Mouse (Mus musculus): Measurements from ENCODE around the gene Ifitm3. TPM values are rescaled to one million over a fixed set of nuclear protein-coding genes. Genes with fewer than 3 reads are reported as not detected.

Gene Ifitm3
- 35.9 and 40.0 TPM in 2 replicates for polyA plus RNA-seq (2015; fragmentation: Nextera tagmentation; extraction: Ambion mirVana)

DNA sequence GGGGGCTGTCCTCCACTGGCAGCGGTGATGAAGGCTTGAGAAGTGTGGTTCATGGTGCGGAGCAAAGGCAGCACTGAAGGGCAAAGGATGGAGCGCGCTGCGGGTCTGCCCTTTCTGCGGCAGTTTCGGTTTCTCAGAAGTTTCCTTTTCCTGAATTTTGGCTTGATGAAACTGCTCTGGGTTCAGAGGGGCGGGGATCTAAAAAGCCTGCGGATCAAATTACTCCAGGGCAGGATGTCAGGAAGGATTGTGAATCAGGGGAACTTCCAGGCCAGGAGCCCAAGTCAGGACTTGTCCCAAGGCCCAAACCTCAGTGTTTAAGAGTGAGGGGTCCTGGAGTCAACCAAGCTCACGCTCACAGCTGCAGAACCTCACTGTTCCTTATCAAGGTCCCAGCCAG, at the start of gene Ifitm3:
Gene Ifitm3, minus strand, starts transcription at position 178 of the 400 bp plus-strand sequence.
- H3K27ac ChIP-seq (replicated peaks) = no peak within 1 kb of the TSS
- no peaks in the 10 kb centered on the region for H3K36me3 ChIP-seq
- H3K27me3 ChIP-seq = no peaks in the 10 kb centered on the region
- peak within 1 kb of the TSS; percentile 41 for H3K4me2 ChIP-seq
- H3K4me3 ChIP-seq = peak within 1 kb of the TSS; percentile 23
- H3K9ac ChIP-seq = 0 out of 2 replicates have a peak within 1 kb of the TSS, but pooled peaks have one; percentile 5
- peaks cover 18% of the 10 kb centered on the region; the same call in 1 of the 2 replicates for H3K4me1 ChIP-seq (replicated peaks)
- 33% methylated on average over 10 of the region's 10 CpGs for WGBS
- ATAC-seq (ENCODE audit: low read depth) = no peak
- no peaks in the 10 kb centered on the region for H3K9me3 ChIP-seq

DNA sequence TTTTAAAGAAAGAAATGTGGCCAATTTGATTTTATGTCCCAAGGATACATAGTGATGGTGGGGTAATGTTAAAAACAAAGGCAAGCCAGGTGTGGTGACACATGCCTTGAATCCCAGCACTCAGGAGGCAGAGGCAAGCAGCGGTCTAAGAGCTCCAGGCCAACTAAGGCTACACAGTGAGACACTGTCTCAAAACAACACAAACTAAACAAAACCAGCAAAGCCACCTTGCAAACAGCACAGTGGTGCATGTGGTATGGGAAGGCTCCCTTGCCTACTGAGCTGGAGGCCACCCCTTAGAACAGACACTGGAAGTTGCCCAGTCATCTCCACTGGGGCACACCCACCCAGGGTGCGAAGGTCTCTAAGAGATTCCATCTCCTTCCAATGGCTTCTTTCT, 49.4 kb upstream of the Ifitm3 start:
- Histone ChIP-seq H3K9me3 (no peaks in the 10 kb centered on the region), H3K4me1 (replicated peaks) (peaks cover 38% of the 10 kb centered on the region), H3K27me3 (no peaks in the 10 kb centered on the region), H3K36me3 (peaks cover 19% of the 10 kb centered on the region), H3K9ac (peak overlapping the region; percentile 98), H3K4me2 (peak overlapping the region; percentile 75), H3K27ac (replicated peaks) (peak overlapping the region; percentile 94), H3K4me3 (peak overlapping the region; percentile 90)
- ATAC-seq (ENCODE audit: low read depth) = peak; percentile 6; the same call in 1 of the 2 replicates
- 69% methylated on average over 2 of the region's 2 CpGs for WGBS

DNA sequence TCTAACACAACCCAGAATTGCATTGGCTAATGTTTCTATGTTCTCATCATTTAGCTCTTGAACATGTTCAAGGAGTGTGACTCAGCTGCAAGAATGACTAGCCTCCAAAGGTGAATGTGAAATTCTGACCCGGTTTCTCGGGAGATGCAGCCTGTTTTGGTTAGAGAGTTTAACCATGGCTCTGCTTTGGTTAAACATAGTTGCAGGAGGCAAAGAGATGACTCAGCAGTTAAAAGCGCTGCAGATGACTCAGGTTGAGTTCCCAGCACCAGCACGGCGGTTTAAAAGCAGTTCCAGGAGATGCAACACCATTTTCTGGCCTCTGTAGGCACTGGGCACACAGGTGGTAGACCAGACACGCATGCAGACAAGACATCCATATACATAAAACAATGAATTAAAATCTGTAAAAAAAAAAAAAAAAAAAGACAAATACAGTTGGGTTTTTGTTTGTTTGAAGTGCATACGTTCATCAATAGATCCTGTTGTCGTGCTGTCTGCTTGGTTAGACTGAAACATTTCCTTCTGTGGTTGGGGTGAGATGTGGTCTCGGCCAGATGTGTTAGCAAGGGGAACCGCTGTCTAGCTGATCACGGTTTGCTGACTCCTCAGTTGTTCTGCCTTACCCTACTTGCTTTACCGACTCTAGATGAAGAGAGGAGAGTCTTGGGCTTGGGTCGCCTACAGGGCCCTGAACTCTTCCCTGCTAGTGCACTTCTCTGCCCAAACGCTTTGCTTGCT, 48.2 kb upstream of the Ifitm3 start:
- WGBS = 92% methylated on average over 14 of the region's 14 CpGs
- no peak overlapping the region for H3K27ac ChIP-seq (replicated peaks)
- no peak for ATAC-seq (ENCODE audit: low read depth)
- no peak overlapping the region for H3K9ac ChIP-seq
- no peaks in the 10 kb centered on the region for H3K9me3 ChIP-seq
- peaks cover 38% of the 10 kb centered on the region for H3K4me1 ChIP-seq (replicated peaks)
- no peak overlapping the region for H3K4me2 ChIP-seq
- H3K36me3 ChIP-seq = peaks cover 8% of the 10 kb centered on the region
- no peak overlapping the region for H3K4me3 ChIP-seq
- H3K27me3 ChIP-seq = no peaks in the 10 kb centered on the region

DNA sequence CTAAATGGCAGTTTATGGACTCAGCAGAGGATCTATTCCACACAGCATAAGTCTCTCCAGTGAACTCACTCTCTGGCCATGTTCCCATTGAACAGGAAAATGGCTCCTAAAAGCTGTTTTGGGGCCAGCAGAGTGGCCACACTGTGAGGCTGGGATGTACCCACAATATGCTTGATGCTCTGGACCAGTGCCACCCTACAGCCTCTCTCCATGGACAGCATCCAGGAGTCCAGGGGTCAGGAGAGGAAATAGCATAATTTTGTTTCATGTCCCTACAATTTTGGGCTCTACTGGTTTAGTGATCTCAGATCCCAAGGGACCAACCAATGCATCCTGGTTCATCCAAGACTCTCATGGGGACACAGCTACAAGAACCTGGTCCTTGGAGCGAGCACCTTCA, 47.0 kb upstream of the Ifitm3 start:
- 0 out of 2 replicates have a peak, but pooled peaks cover 4% of the 10 kb centered on the region for H3K36me3 ChIP-seq
- H3K27me3 ChIP-seq = no peaks in the 10 kb centered on the region
- peaks cover 27% of the 10 kb centered on the region for H3K4me1 ChIP-seq (replicated peaks)
- ATAC-seq (ENCODE audit: low read depth) = no peak
- no peak overlapping the region for H3K9ac ChIP-seq
- H3K27ac ChIP-seq (replicated peaks) = no peak overlapping the region
- H3K9me3 ChIP-seq = no peaks in the 10 kb centered on the region
- no peak overlapping the region for H3K4me3 ChIP-seq
- no peak overlapping the region for H3K4me2 ChIP-seq
- 92% methylated on average over 1 of the region's 1 CpGs for WGBS

DNA sequence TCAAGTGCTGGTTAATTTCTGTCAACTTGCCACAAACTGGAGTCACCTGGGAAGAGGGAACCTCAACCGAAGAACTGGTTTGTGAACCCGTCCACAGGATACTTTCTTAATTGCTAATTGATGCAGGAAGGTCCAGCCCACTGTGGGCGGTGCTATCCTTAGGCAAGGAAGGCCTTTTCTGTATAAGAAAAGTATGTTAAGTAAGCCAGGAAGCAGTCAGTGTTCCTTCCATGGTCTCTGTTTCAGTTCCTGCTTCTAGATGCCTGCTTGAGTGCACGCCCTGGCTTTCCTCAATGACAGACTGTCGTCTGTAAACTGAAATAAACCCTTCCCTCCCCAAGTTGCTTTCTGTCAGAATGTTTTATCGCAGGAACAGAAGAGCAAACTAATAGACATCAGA, 46.4 kb upstream of the Ifitm3 start:
- Histone ChIP-seq H3K27ac (replicated peaks) (no peak overlapping the region), H3K9me3 (no peaks in the 10 kb centered on the region), H3K9ac (no peak overlapping the region), H3K4me3 (no peak overlapping the region), H3K4me2 (no peak overlapping the region), H3K36me3 (0 out of 2 replicates have a peak, but pooled peaks cover 4% of the 10 kb centered on the region), H3K27me3 (no peaks in the 10 kb centered on the region), H3K4me1 (replicated peaks) (peaks cover 21% of the 10 kb centered on the region)
- 89% methylated on average over 6 of the region's 6 CpGs for WGBS
- ATAC-seq (ENCODE audit: low read depth) = no peak

DNA sequence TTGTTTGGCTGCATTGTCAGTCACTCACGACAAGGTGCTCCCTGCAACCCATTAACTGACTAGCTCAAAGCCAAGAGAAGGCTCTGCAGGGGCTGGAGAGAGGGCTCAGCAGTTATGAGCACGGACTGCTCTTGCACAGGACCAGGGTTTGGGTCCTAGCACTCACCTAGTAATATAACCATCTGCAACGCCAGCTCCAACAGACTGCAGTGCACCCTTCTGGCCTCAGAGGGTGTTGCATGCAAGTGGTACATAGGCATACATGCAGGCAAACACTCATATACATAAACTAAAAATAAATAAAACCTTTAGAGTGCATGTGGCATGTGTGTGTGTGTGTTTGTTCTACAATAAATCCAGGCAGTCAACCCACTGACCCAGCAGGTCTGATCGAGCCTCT, 45.2 kb upstream of the Ifitm3 start:
- no peak overlapping the region for H3K4me2 ChIP-seq
- H3K9ac ChIP-seq = no peak overlapping the region
- ATAC-seq (ENCODE audit: low read depth) = no peak
- 82% methylated on average over 4 of the region's 4 CpGs for WGBS
- H3K36me3 ChIP-seq = 0 out of 2 replicates have a peak, but pooled peaks cover 4% of the 10 kb centered on the region
- no peak overlapping the region for H3K4me3 ChIP-seq
- no peaks in the 10 kb centered on the region for H3K27me3 ChIP-seq
- peaks cover 13% of the 10 kb centered on the region for H3K4me1 ChIP-seq (replicated peaks)
- no peak overlapping the region for H3K27ac ChIP-seq (replicated peaks)
- no peaks in the 10 kb centered on the region for H3K9me3 ChIP-seq

DNA sequence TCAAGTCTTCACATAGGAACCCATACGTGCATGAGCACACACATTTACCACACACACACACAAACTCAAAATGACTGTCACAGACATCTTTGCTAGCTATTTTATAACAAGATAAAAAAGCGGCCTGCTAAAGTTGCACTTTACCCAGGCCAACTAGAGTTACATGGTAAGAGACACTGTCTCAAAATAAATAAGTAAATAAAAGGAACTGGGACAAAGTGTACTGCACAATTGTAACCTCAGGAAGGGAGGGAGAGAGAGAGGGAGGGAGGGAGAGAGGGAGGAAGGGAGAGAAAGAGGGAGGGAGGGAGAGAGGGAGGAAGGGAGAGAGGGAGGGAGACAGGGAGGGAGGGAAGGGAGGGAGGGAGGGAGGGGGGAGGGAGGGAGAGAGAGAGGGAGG, 41.9 kb upstream of the Ifitm3 start:
- Histone ChIP-seq H3K27ac (replicated peaks) (no peak overlapping the region), H3K4me2 (no peak overlapping the region), H3K9ac (no peak overlapping the region), H3K9me3 (no peaks in the 10 kb centered on the region), H3K4me1 (replicated peaks) (peaks cover 12% of the 10 kb centered on the region), H3K4me3 (no peak overlapping the region), H3K27me3 (no peaks in the 10 kb centered on the region), H3K36me3 (0 out of 2 replicates have a peak, but pooled peaks cover 4% of the 10 kb centered on the region)
- WGBS = 91% methylated on average over 2 of the region's 2 CpGs
- no peak for ATAC-seq (ENCODE audit: low read depth)

DNA sequence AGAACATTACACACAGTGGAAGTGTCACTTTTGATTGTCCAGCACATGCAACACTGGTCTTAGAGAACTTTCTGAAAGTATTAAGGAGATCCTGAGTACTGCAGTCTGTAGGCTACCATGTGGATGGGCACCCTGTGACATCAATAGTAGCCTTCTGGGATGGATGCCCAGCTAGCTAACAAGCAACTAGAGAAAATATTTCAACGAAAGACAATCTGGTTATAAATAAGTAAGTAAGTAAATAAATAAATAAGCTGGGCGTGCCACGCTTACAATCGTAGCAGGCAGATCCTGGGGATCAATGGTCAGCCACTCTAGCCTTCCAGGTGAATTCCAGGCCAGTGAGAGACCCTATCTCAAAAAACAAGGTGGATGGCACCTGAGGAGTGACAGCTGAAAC, 41.4 kb upstream of the Ifitm3 start:
- 0 out of 2 replicates have a peak, but pooled peaks cover 4% of the 10 kb centered on the region for H3K36me3 ChIP-seq
- ATAC-seq (ENCODE audit: low read depth) = no peak
- peaks cover 15% of the 10 kb centered on the region for H3K4me1 ChIP-seq (replicated peaks)
- no peak overlapping the region for H3K27ac ChIP-seq (replicated peaks)
- no peak overlapping the region for H3K4me3 ChIP-seq
- no peak overlapping the region for H3K9ac ChIP-seq
- H3K27me3 ChIP-seq = no peaks in the 10 kb centered on the region
- no peak overlapping the region for H3K4me2 ChIP-seq
- 93% methylated on average over 4 of the region's 4 CpGs for WGBS
- H3K9me3 ChIP-seq = no peaks in the 10 kb centered on the region

DNA sequence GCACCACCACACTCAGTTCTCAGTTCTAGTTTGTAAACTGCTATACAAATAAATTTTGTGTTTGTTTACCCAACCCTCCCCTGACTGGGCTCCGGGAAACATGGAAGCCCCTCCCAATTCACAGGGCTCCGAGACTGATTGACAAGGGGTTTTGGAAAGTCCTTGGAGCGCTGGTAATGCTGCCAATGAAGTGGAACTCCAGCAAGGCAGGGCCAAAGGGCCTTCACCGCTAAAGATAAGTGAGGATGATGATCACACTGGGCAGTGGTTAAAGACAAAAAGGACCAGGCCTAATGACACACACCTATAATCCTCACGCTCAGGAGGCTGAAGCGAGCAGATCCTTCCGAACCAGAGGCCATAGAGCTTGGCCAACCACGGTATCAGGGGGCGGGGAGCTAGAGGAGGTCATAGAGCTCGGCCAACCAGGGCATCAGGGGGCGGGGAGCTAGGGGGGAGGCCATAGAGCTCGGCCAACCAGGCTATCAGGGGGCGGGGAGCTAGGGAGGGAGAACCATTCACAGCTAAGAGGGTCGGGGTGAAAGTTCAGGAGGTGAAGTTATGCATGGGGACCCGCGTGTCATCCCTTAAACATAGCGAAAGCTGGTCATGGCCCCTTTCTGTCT, 40.6 kb upstream of the Ifitm3 start:
- no peak for ATAC-seq (ENCODE audit: low read depth)
- H3K4me1 ChIP-seq (replicated peaks) = peaks cover 15% of the 10 kb centered on the region
- H3K27ac ChIP-seq (replicated peaks) = no peak overlapping the region
- no peaks in the 10 kb centered on the region for H3K27me3 ChIP-seq
- 0 out of 2 replicates have a peak, but pooled peaks cover 4% of the 10 kb centered on the region for H3K36me3 ChIP-seq
- no peak overlapping the region for H3K4me2 ChIP-seq
- no peak overlapping the region for H3K9ac ChIP-seq
- H3K9me3 ChIP-seq = no peaks in the 10 kb centered on the region
- H3K4me3 ChIP-seq = no peak overlapping the region
- WGBS = 67% methylated on average over 17 of the region's 17 CpGs

DNA sequence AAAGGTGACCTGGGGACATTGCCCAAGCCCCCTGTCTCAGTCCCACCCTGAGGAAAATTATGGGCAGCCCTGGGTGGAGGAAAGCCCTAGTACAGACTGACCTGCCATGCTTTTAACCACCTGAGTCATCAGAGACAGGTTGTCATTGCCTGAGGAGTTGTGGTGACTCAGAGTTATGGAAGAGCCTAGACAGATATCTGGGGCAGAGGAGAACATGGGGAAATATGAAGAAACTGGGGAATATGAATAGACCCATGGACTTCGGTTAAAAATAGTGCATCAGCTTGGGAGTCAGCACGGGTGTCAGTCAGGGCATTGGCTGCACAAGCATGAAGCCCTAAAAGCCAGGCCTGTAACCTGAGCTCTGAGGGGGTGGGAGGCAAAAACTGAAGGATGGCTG, 38.8 kb upstream of the Ifitm3 start:
- H3K27ac ChIP-seq (replicated peaks) = no peak overlapping the region

DNA sequence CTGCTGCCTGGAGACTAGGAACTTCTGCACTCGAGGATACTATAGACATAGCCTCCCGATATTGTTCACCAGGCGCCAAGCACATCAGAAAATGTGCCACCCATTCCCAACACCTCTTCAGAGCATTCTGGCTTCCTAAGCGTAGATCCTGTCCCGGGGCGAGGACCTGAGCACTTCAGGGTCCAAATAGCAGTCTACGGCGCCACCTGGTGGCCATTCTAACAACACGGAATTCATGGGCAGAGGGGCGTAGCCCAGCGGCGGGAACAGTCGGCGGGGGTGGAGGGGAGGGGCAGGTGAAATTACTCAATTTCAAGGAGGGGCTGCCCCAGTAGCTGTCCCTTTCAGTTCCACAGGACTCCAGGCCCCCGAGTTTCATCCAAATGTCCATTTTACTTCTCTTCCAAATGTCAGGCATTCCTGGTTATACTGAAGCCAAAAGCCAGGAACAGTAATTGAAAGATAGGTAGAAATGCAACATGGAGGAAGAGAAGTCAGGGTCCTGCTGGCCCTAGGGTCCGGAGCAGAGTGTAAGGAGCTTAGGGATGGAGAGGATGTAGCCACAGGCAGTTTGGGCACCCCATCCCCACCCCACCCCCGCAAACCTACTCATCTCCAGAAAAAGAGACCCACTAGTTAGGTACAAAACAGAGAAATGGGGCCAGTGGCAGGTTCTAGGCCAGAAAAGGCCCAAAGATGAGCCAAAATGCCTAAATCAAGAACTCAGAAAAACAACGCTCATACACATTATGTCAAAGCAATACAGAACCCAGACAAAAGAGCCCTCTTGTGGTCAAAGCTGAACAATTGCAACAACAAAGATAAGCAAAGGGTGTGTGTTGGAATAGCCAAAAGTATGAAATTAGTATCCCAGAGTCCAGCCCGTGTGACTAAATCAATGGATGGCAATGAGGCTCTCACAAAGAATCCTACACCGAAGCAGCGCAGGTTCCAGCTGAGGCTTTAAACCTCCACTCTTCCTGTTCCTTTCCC, 38.0 kb upstream of the Ifitm3 start:
- peaks cover 15% of the 10 kb centered on the region for H3K4me1 ChIP-seq (replicated peaks)
- peak overlapping the region; percentile 79 for H3K27ac ChIP-seq (replicated peaks)
- 11% methylated on average over 21 of the region's 21 CpGs for WGBS
- H3K4me2 ChIP-seq = peak overlapping the region; percentile 71
- peak; percentile 93 for ATAC-seq (ENCODE audit: low read depth)
- peak overlapping the region; percentile 37 for H3K4me3 ChIP-seq
- peak overlapping the region; percentile 70 for H3K9ac ChIP-seq
- H3K27me3 ChIP-seq = no peaks in the 10 kb centered on the region
- no peaks in the 10 kb centered on the region for H3K9me3 ChIP-seq
- H3K36me3 ChIP-seq = no peaks in the 10 kb centered on the region

More for the DNA sequence above, 38.8 kb upstream of the Ifitm3 start:
- ATAC-seq (ENCODE audit: low read depth) = 0 out of 2 replicates have a peak, but pooled peaks have one; percentile 10
- no peaks in the 10 kb centered on the region for H3K9me3 ChIP-seq
- no peak overlapping the region for H3K4me2 ChIP-seq
- no peaks in the 10 kb centered on the region for H3K27me3 ChIP-seq
- H3K36me3 ChIP-seq = no peaks in the 10 kb centered on the region
- H3K4me1 ChIP-seq (replicated peaks) = peaks cover 15% of the 10 kb centered on the region
- WGBS = 77% methylated on average over 2 of the region's 2 CpGs
- no peak overlapping the region for H3K4me3 ChIP-seq
- H3K9ac ChIP-seq = no peak overlapping the region
